Mouse (Mus musculus): Measurements from ENCODE around the gene Helz. TPM values are rescaled to one million over a fixed set of nuclear protein-coding genes. Genes with fewer than 3 reads are reported as not detected.
A peak's percentile ranks its signal among the peaks of the same experiment; 100 is the strongest.

The Helz gene
- total RNA-seq, 4 experiments from 2014 or later, result 25.1 to 29.3 (median 26.2) TPM

GRCm38 (mm10) chr11:107721057-107721456 lies 173.3 kb downstream of the Helz start:
- no peak for DNase-seq (ENCODE audit: low spot score)

GRCm38 (mm10) chr11:107724603-107725002 lies 176.9 kb downstream of the Helz start:
- DNase-seq (ENCODE audit: low spot score), result no peak

- no peak for DNase-seq (ENCODE audit: low spot score)
These were observed 180.5 kb downstream of the Helz start for GRCm38 (mm10) chr11:107728073-107728863.

GRCm38 (mm10) chr11:107729141-107729540 lies 181.4 kb downstream of the Helz start:
- no peak for DNase-seq (ENCODE audit: low spot score)

GRCm38 (mm10) chr11:107730940-107731339 lies 183.2 kb downstream of the Helz start:
- DNase-seq (ENCODE audit: low spot score), result peak; percentile 28

- no peak for DNase-seq (ENCODE audit: low spot score)
These were observed 183.8 kb downstream of the Helz start for GRCm38 (mm10) chr11:107731498-107731897.

GRCm38 (mm10) chr11:107734133-107734532 lies 186.4 kb downstream of the Helz start:
- no peak for DNase-seq (ENCODE audit: low spot score)

GRCm38 (mm10) chr11:107737886-107738285 lies 190.2 kb downstream of the Helz start:
- DNase-seq (ENCODE audit: low spot score), result no peak

- DNase-seq (ENCODE audit: low spot score), result no peak
These were observed 190.8 kb downstream of the Helz start for GRCm38 (mm10) chr11:107738418-107739099.

GRCm38 (mm10) chr11:107743100-107743499 lies 195.4 kb downstream of the Helz start:
- DNase-seq (ENCODE audit: low spot score), result no peak

Small RNA genes lying within 50 kb of the gene (microRNA-seq; reads per million reads assigned to microRNA genes)
- gene Mir6932, result not detected

Other genes starting within 250 kb of the Helz start
- 10 to 100 TPM; 69.0 to 82.6 (median 74.0) TPM for gene Pitpnc1, start 77.2 kb upstream of the Helz start, total RNA-seq (2022)
- 100 to 1,000 TPM in 1 of 4 experiments, 10 to 100 TPM in 3; 88.4 to 102 (median 91.0) TPM for gene Psmd12, start 68.4 kb upstream of the Helz start, total RNA-seq (2022)
- under 1 TPM in 1 of 4 experiments, not detected in 3; 0.31 TPM for gene Cacng1, start 168.6 kb downstream of the Helz start, total RNA-seq (2022)
- not detected for gene Cacng4, start 246.6 kb downstream of the Helz start, total RNA-seq (2022)

All from heart, adult 8-10 months (tissue).